Mouse (Mus musculus): ENCODE data around the gene Zfp942.

The Zfp942 gene

DNA sequence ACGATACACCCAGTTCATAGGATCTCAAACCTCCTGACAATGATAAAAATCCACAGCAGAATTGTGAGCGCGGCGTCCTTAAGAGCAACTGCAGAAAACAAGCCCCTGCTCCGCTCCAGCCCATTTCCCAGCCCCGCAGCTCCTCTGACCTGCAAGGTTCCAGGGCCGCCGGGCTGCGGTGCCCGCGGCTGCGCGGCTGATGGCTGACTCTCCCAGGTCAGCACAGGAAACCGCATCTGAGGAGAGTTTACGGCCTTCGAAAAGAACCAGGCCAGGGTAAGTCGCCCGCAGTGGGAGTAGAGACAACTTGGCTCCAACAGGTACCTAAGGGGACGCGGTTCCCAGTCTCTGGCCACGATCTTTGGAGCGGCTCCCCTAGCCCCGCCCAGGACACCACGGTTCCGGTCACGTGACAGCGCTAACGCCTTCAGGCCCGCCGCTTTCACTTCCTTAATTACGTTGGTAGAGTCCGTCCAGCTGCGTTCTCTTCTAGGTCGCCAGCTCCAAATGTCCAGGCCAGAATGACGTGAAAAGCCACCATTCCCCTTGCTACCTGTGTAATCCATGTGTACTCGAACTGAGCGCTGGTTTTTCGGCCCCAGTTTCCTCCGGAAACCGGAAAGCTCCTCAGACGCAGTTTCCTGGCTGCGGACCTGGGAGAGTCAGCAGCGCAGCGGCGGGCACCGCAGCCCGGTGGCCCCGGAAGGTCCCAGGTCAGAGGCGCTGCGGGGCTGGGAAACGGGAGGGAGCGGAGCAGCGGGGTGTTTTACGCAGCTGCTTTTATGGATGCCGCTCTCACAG is at the start of gene Zfp942, which contains the start of gene Zfp943:
Gene Zfp942, minus strand, starts transcription at position 358 of the 801 bp plus-strand sequence.
Gene Zfp943, plus strand, starts transcription at position 446 of the 801 bp plus-strand sequence.
- peak; percentile 80 for DNase-seq

DNA sequence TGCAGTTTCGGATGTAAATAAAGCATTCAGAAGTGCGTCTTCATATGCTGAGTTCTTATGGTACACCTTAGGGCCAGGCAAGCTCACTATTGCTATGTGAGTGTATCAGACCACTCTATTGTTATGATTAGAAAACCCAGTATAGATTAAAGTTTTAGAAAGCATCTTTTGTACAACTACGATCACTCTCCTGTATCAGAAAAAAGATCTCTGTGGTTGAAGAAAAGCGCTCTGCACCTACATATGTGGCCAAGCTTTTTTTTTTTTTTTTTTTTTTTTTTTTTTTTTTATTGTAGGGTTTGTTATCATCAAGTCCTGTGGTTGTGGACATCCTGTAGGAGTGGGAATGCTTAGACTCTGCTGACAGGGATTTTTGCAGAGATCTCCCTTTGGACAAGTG is 1.0 kb upstream of the Zfp942 start:
- DNase-seq: no peak

DNA sequence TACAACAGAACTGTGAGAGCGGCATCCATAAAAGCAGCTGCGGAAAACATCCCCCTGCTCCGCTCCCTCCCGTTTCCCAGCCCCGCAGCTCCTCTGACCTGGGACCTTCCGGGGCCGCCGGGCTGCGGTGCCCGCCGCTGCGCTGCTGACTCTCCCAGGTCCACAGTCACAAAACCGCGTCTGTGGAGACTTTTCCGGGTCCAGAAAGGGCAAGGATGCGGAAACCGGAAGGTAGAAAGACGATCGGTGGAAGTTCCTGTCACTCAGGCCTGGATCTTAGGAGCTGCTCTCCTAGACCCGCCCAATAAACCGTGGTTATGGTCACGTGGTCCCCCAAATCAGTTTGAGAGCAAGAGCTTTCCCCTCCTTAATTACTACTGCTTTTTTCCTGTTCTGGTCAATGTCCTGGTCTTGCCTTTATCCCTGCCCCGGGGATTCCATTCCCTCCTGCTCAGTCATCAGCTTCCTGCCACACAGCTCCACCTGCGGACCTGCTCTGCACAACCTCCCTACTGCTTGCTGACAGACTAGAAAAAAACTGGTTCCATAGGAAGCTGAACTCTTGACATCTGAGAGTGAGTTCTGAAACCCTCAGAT is 52.7 kb downstream of the Zfp942 start, which contains the start of gene Zfp995:
Gene Zfp995, minus strand, starts transcription at position 471 of the 597 bp plus-strand sequence.
- peak; percentile 76 for DNase-seq

DNA sequence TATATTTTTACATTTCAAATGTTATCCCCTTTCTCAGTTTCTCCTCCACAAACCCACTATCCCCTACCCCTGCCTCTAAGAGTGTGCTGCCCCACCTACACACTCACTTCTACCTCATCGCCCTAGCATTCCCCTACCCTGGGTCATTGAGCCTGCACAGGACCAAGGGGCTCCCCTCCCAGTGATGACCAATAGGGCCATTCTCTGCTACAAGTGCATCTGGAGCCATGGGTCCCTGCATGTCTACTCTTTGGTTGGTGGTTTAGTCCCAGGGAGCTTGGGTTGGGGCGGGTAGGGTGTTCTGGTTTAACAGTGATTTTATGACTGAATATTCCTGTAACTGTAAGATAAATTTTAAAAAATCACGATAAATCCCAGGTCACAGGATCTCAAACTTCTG is 53.2 kb downstream of the Zfp942 start:
- DNase-seq: peak; percentile 9

All from kidney, postnatal 10 days (tissue).